Comparison of ENCODE assay signal across 9 mouse cellular contexts in the genomic region with DNA sequence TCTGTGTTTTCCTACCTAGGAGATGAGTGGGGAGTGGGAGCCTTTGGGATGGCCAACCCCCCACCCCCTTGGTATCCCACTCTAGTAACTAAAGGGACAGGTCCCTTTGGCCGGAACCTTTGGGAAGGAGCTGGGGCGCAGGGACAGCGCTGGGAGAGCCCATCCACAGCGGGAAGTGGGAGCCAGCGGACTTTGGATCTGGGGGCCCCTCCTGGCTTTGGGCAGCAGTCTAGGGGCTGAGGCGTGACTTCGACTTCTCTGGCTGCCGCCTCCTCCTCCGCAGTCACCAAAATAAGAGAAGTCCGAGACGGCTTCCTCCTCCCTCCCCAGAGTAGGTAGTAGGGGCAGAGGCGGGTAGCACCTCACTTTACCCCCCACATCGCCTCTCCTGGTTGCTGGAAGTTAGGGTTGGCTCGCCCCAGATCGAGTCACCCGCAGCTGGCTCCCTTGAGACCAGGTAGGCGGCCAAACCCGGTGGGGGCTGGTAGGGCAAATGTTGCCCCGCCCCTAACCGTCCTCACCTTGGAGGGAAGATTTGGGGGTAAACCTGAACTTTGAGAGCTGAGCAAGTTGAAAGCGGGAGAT. TPM values are rescaled to one million over a fixed set of nuclear protein-coding genes. Genes with fewer than 3 reads are reported as not detected.
DNase-seq lines count a peak whose midpoint lies in the region; ATAC-seq lines count a peak whose summit lies in the region.
"Had no signal": no experiment of that assay in that cellular context is flagged by ENCODE, and none has a peak within 500 bp of the region (broad histone marks: within the 10 kb centered on the region; RNA-seq: fewer than 3 reads in every experiment).

Gene Fgr, plus strand, starts transcription at position 282 of the 585 bp plus-strand sequence.

- peak within 1 kb of the TSS; percentile 43; the same call in 1 of the 2 replicates for H3K4me2 ChIP-seq in forebrain, embryonic 11.5 days (ENCODE audit: low read depth, low read length, severe bottlenecking)
- H3K4me2 ChIP-seq in kidney, embryonic 16.5 days (replicated peaks; ENCODE audit: low read depth, low read length): peak within 1 kb of the TSS; percentile 44
- H3K4me2 ChIP-seq in midbrain, embryonic 11.5 days: peak within 1 kb of the TSS; percentile 39

- peak within 1 kb of the TSS; percentile 23; the same call in 1 of the 2 replicates for H3K9ac ChIP-seq in forebrain, embryonic 11.5 days (ENCODE audit: low read length)
- H3K9ac ChIP-seq in kidney, embryonic 16.5 days (replicated peaks; ENCODE audit: low read length): peak within 1 kb of the TSS; percentile 15; the same call in 1 of the 2 replicates
- H3K9ac ChIP-seq in midbrain, embryonic 11.5 days (ENCODE audit: low read length): peak within 1 kb of the TSS; percentile 20; the same call in 1 of the 2 replicates

- ATAC-seq in forebrain, embryonic 11.5 days (replicated peaks; ENCODE audit: low FRiP score): no peak
- ATAC-seq in kidney, embryonic 16.5 days (ENCODE audit: low FRiP score, low TSS enrichment): no peak
- ATAC-seq in midbrain, embryonic 11.5 days (ENCODE audit: low FRiP score): no peak
- ATAC-seq in inflammation-experienced regulatory T-cells, adult 6 months: no peak

- 7% methylated on average over 21 of the region's 21 CpGs for WGBS in forebrain, embryonic 11.5 days
- 5% methylated on average over 21 of the region's 21 CpGs for WGBS in kidney, embryonic 16.5 days
- 5% methylated on average over 21 of the region's 21 CpGs for WGBS in midbrain, embryonic 11.5 days

- DNase-seq in adrenal gland, postnatal 14 days: peak; percentile 35
- no peak for DNase-seq in adrenal gland, postnatal 4 days (ENCODE audit: low spot score in 2 of 2)
- no peak for DNase-seq in forebrain, embryonic 11.5 days (ENCODE audit: low spot score)
- no peak for DNase-seq in midbrain, embryonic 11.5 days (ENCODE audit: low spot score, missing footprints)
- DNase-seq in thymus, postnatal 10 days (ENCODE audit: low spot score in 2 of 2): peak; percentile 70 to 75
- DNase-seq in adrenal gland, adult 18-20 months (ENCODE audit: low spot score in 2 of 2): no peak

- no peaks in the 10 kb centered on the region for H3K9me3 ChIP-seq in forebrain, embryonic 11.5 days (ENCODE audit: control insufficient read depth, low read length)
- H3K9me3 ChIP-seq in kidney, embryonic 16.5 days (ENCODE audit: low read length): no peaks in the 10 kb centered on the region
- no peaks in the 10 kb centered on the region for H3K9me3 ChIP-seq in midbrain, embryonic 11.5 days (ENCODE audit: control insufficient read depth, low read length)

- H3K36me3 ChIP-seq in forebrain, embryonic 11.5 days (ENCODE audit: control insufficient read depth, insufficient read depth, low read length): no peaks in the 10 kb centered on the region
- no peaks in the 10 kb centered on the region for H3K36me3 ChIP-seq in kidney, embryonic 16.5 days (ENCODE audit: insufficient read depth, low read length)
- no peaks in the 10 kb centered on the region for H3K36me3 ChIP-seq in midbrain, embryonic 11.5 days (ENCODE audit: control insufficient read depth, insufficient read depth, low read length)

- peaks cover 27% of the 10 kb centered on the region for H3K27me3 ChIP-seq in forebrain, embryonic 11.5 days (ENCODE audit: control insufficient read depth, insufficient read depth, low read length)
- peaks cover 24% of the 10 kb centered on the region for H3K27me3 ChIP-seq in kidney, embryonic 16.5 days (ENCODE audit: insufficient read depth, low read length)
- H3K27me3 ChIP-seq in midbrain, embryonic 11.5 days (ENCODE audit: control insufficient read depth, insufficient read depth, low read length): peaks cover 27% of the 10 kb centered on the region

- H3K27ac ChIP-seq in forebrain, embryonic 11.5 days (ENCODE audit: low read depth, low read length): no peak within 1 kb of the TSS
- 0 out of 2 replicates have a peak within 1 kb of the TSS, but pooled peaks have one; percentile 3 for H3K27ac ChIP-seq in kidney, embryonic 16.5 days (ENCODE audit: low read length)
- no peak within 1 kb of the TSS for H3K27ac ChIP-seq in midbrain, embryonic 11.5 days (ENCODE audit: low read depth, low read length)

- no peak within 1 kb of the TSS for H3K4me3 ChIP-seq in forebrain, embryonic 11.5 days (ENCODE audit: low read depth, low read length)
- peak within 1 kb of the TSS; percentile 32 for H3K4me3 ChIP-seq in kidney, embryonic 16.5 days (ENCODE audit: low read length)
- no peak within 1 kb of the TSS for H3K4me3 ChIP-seq in midbrain, embryonic 11.5 days (ENCODE audit: low read depth, low read length)
- H3K4me3 ChIP-seq: erythroblast, embryonic 14.5 days had no signal

- H3K4me1 ChIP-seq in forebrain, embryonic 11.5 days (replicated peaks; ENCODE audit: control insufficient read depth, insufficient read depth, low read length): peaks cover 11% of the 10 kb centered on the region; the same call in 1 of the 2 replicates
- H3K4me1 ChIP-seq in kidney, embryonic 16.5 days (ENCODE audit: insufficient read depth, low read length): peaks cover 40% of the 10 kb centered on the region
- H3K4me1 ChIP-seq in midbrain, embryonic 11.5 days (ENCODE audit: control insufficient read depth, insufficient read depth, low read length): peaks cover 18% of the 10 kb centered on the region

RNA-seq across cellular contexts. Expression of gene Fgr, which starts in this region (rescaled TPM):
- total RNA-seq in adrenal gland, postnatal 14 days (2021): 0.78 and 1.8 TPM in 2 replicates
- 1 to 10 TPM; 1.2 to 1.5 TPM for total RNA-seq in adrenal gland, postnatal 4 days (2021)
- 0.13 TPM in 1 of 2 replicates, not detected in the other for polyA plus RNA-seq in forebrain, embryonic 11.5 days (2014; fragmentation: Nextera tagmentation; extraction: Ambion mirVana)
- polyA plus RNA-seq in kidney, embryonic 16.5 days (2015; fragmentation: Nextera tagmentation; extraction: Ambion mirVana): 0.44 and 0.58 TPM in 2 replicates
- polyA plus RNA-seq in midbrain, embryonic 11.5 days (2014; fragmentation: Nextera tagmentation; extraction: Ambion mirVana): not detected in 2 replicates
- 1 to 10 TPM; 1.9 to 6.6 (median 3.3) TPM for polyA plus RNA-seq in inflammation-experienced regulatory T-cells, adult 6 months (2017; shearing (Covaris generic))
- under 1 TPM; 0.43 to 0.58 TPM for total RNA-seq in adrenal gland, adult 18-20 months (2021)

Comparison
In these comparisons a context has a peak if more than half of its experiments do, and no peak if none do; other contexts are left out.
1. DNase-seq: peak in adrenal gland, postnatal 14 days (single experiment) and thymus, postnatal 10 days (2 of 2); none in adrenal gland, postnatal 4 days (0 of 2), forebrain, embryonic 11.5 days (single experiment), midbrain, embryonic 11.5 days (single experiment) and adrenal gland, adult 18-20 months (0 of 2).
2. Peak in every context shown above with its lines, with median percentiles within 50 percentile points of each other: H3K4me2 ChIP-seq and H3K9ac ChIP-seq.